Mouse (Mus musculus) embryonic facial prominence, embryonic 14.5 days (tissue): ENCODE measurements around the gene Olfr769. TPM values are rescaled to one million over a fixed set of nuclear protein-coding genes. Genes with fewer than 3 reads are reported as not detected.

Source experiments
- polyA plus RNA-seq: library from polyadenylated mRNA; unstranded; fragments of >200 nt; fragmentation: Nextera tagmentation; extraction: Ambion mirVana; gene quantifications from 2 replicates; pipeline ENCODE4 v1.2.1, GENCODE M21; 2014

Olfr769 gene
- polyA plus RNA-seq, 1 experiment from 2014 or later: 0.04 TPM

Other genes with a start within 250 kb of the Olfr769 start
- 4.7 and 5.0 TPM in 2 replicates for gene Gdf11, start 226.1 kb downstream of the Olfr769 start, polyA plus RNA-seq
- 916 and 959 TPM in 2 replicates for gene Cd63, start 216.9 kb downstream of the Olfr769 start, polyA plus RNA-seq
- 15.5 and 16.0 TPM in 2 replicates for gene Rdh5, start 195.0 kb downstream of the Olfr769 start, polyA plus RNA-seq
- gene Bloc1s1, start 193.8 kb downstream of the Olfr769 start, polyA plus RNA-seq: 242 and 248 TPM in 2 replicates
- gene Itga7, start 184.0 kb downstream of the Olfr769 start, polyA plus RNA-seq: 23.5 and 30.2 TPM in 2 replicates
- gene Mettl7b, start 156.9 kb downstream of the Olfr769 start, polyA plus RNA-seq: not detected in 2 replicates
- not detected in 2 replicates for gene Olfr9, start 128.4 kb downstream of the Olfr769 start, polyA plus RNA-seq
- gene Olfr763, start 107.1 kb downstream of the Olfr769 start, polyA plus RNA-seq: not detected in 2 replicates
- gene Olfr764-ps1, start 78.0 kb downstream of the Olfr769 start, polyA plus RNA-seq: not detected in 2 replicates
- not detected in 2 replicates for gene Olfr765, start 67.9 kb downstream of the Olfr769 start, polyA plus RNA-seq
- gene Olfr766-ps1, start 48.9 kb downstream of the Olfr769 start, polyA plus RNA-seq: not detected in 2 replicates
- gene Olfr767, start 35.0 kb downstream of the Olfr769 start, polyA plus RNA-seq: not detected in 2 replicates
- not detected in 2 replicates for gene Olfr768, start 18.5 kb downstream of the Olfr769 start, polyA plus RNA-seq
- not detected in 2 replicates for gene Olfr770, start 21.1 kb upstream of the Olfr769 start, polyA plus RNA-seq
- gene Olfr771, start 46.9 kb upstream of the Olfr769 start, polyA plus RNA-seq: not detected in 2 replicates
- gene Olfr772, start 60.1 kb upstream of the Olfr769 start, polyA plus RNA-seq: not detected in 2 replicates
- gene Olfr773, start 69.6 kb upstream of the Olfr769 start, polyA plus RNA-seq: not detected in 2 replicates
- not detected in 2 replicates for gene Olfr774, start 118.3 kb upstream of the Olfr769 start, polyA plus RNA-seq
- not detected in 2 replicates for gene Olfr775, start 130.6 kb upstream of the Olfr769 start, polyA plus RNA-seq
- 0.08 TPM in 1 of 2 replicates, not detected in the other for gene Olfr776, start 141.3 kb upstream of the Olfr769 start, polyA plus RNA-seq
- not detected in 2 replicates for gene Olfr777, start 153.6 kb upstream of the Olfr769 start, polyA plus RNA-seq
- gene Olfr780, start 200.3 kb upstream of the Olfr769 start, polyA plus RNA-seq: not detected in 2 replicates
- gene Olfr781, start 211.0 kb upstream of the Olfr769 start, polyA plus RNA-seq: not detected in 2 replicates
- not detected in 2 replicates for gene Olfr782, start 231.0 kb upstream of the Olfr769 start, polyA plus RNA-seq